Comparison of ENCODE assay signal across 8 mouse cellular contexts in genomic region chr19:25610411-25611111, GRCm38 (mm10). TPM values are rescaled to one million over a fixed set of nuclear protein-coding genes. Genes with fewer than 3 reads are reported as not detected.
DNase-seq lines count a peak whose midpoint lies in the region; ATAC-seq and TF ChIP-seq lines count a peak whose summit lies in the region.

No protein-coding gene starts in this region.

- no peaks in the 10 kb centered on the region for H3K36me3 ChIP-seq in embryonic facial prominence, embryonic 10.5 days (replicated peaks)
- no peaks in the 10 kb centered on the region for H3K36me3 ChIP-seq in hindbrain, embryonic 10.5 days
- no peaks in the 10 kb centered on the region for H3K36me3 ChIP-seq in liver, postnatal 0 days (replicated peaks; ENCODE audit: insufficient read depth, low read length)
- no peaks in the 10 kb centered on the region for H3K36me3 ChIP-seq in testis, adult 2 months (ENCODE audit: control insufficient read depth, insufficient read depth, low read length)

- no peak overlapping the region for H3K9ac ChIP-seq in liver, postnatal 0 days (replicated peaks)

- TF ChIP-seq POLR2A in testis, adult 2 months (IDR thresholded peaks at IDR 0.05; ENCODE audit: control insufficient read depth, low read depth, low read length), result no peak

- no peak for ATAC-seq in liver, postnatal 0 days
- ATAC-seq in granulocyte monocyte progenitor cell, adult 5-6 weeks (replicated peaks; ENCODE audit: poor library complexity, severe bottlenecking), result no peak

- DNase-seq in layer of hippocampus, adult 2 months (ENCODE audit: low spot score in 2 of 2), result no peak
- no peak for DNase-seq in layer of hippocampus, adult 11-12 months (ENCODE audit: low spot score)
- peak; percentile 69 for DNase-seq in embryonic facial prominence, embryonic 10.5 days (ENCODE audit: low spot score)
- peak; percentile 66 for DNase-seq in hindbrain, embryonic 10.5 days (ENCODE audit: low spot score)
- DNase-seq in liver, postnatal 0 days, result peak; percentile 26
- DNase-seq in urinary bladder, postnatal 14 days (ENCODE audit: low spot score), result no peak

- H3K9me3 ChIP-seq in embryonic facial prominence, embryonic 10.5 days, result no peaks in the 10 kb centered on the region
- no peaks in the 10 kb centered on the region for H3K9me3 ChIP-seq in hindbrain, embryonic 10.5 days
- H3K9me3 ChIP-seq in liver, postnatal 0 days (ENCODE audit: low read length), result no peaks in the 10 kb centered on the region

- H3K4me3 ChIP-seq in layer of hippocampus, adult 2 months, result peak overlapping the region; percentile 42
- peak overlapping the region; percentile 58 for H3K4me3 ChIP-seq in embryonic facial prominence, embryonic 10.5 days
- H3K4me3 ChIP-seq in hindbrain, embryonic 10.5 days, result peak overlapping the region; percentile 52
- peak overlapping the region; percentile 31 for H3K4me3 ChIP-seq in liver, postnatal 0 days (ENCODE audit: low read depth, low read length)
- peak overlapping the region; percentile 78 for H3K4me3 ChIP-seq in testis, adult 2 months (ENCODE audit: control insufficient read depth, low read depth, low read length)

- TF ChIP-seq EP300 in liver, postnatal 0 days (IDR thresholded peaks at IDR 0.05; ENCODE audit: low read depth), result no peak

- peak overlapping the region; percentile 56 for H3K4me2 ChIP-seq in liver, postnatal 0 days (ENCODE audit: low read depth, low read length)

- no peak overlapping the region for H3K27ac ChIP-seq in layer of hippocampus, adult 2 months
- peak overlapping the region; percentile 75 for H3K27ac ChIP-seq in embryonic facial prominence, embryonic 10.5 days (replicated peaks)
- H3K27ac ChIP-seq in hindbrain, embryonic 10.5 days, result peak overlapping the region; percentile 18; the same call in 1 of the 2 replicates
- H3K27ac ChIP-seq in liver, postnatal 0 days (ENCODE audit: low read depth), result no peak overlapping the region
- H3K27ac ChIP-seq in testis, adult 2 months (ENCODE audit: control insufficient read depth, insufficient read depth, low read depth, low read length), result no peak overlapping the region

- under 1% methylated on average over 67 of the region's 71 CpGs for WGBS in embryonic facial prominence, embryonic 10.5 days
- under 1% methylated on average over 66 of the region's 71 CpGs for WGBS in hindbrain, embryonic 10.5 days
- WGBS in liver, postnatal 0 days (ENCODE audit: insufficient replicate concordance), result under 1% methylated on average over 51 of the region's 71 CpGs

- no peak for TF ChIP-seq CTCF in layer of hippocampus, adult 2 months (conservative IDR thresholded peaks at IDR 0.05)
- no peak for TF ChIP-seq CTCF in liver, postnatal 0 days (IDR thresholded peaks at IDR 0.05; ENCODE audit: low read depth)
- no peak for TF ChIP-seq CTCF in testis, adult 2 months (IDR thresholded peaks at IDR 0.05; ENCODE audit: control insufficient read depth, insufficient read depth, insufficient replicate concordance, low read depth, low read length)

- peaks cover 44% of the 10 kb centered on the region for H3K4me1 ChIP-seq in embryonic facial prominence, embryonic 10.5 days
- H3K4me1 ChIP-seq in hindbrain, embryonic 10.5 days (replicated peaks), result peaks cover 36% of the 10 kb centered on the region
- peaks cover 16% of the 10 kb centered on the region for H3K4me1 ChIP-seq in liver, postnatal 0 days (ENCODE audit: insufficient read depth)
- H3K4me1 ChIP-seq in testis, adult 2 months (ENCODE audit: control insufficient read depth, insufficient read depth, low read length), result peaks cover 7% of the 10 kb centered on the region

- H3K27me3 ChIP-seq in embryonic facial prominence, embryonic 10.5 days (replicated peaks; ENCODE audit: low read depth, poor library complexity, severe bottlenecking), result peaks cover 100% of the 10 kb centered on the region
- peaks cover 100% of the 10 kb centered on the region for H3K27me3 ChIP-seq in hindbrain, embryonic 10.5 days (ENCODE audit: insufficient read depth, poor library complexity, severe bottlenecking)
- H3K27me3 ChIP-seq in liver, postnatal 0 days (ENCODE audit: insufficient read depth, low read length), result peaks cover 96% of the 10 kb centered on the region
- no peaks in the 10 kb centered on the region; the same call in 1 of the 2 replicates for H3K27me3 ChIP-seq in testis, adult 2 months (ENCODE audit: control insufficient read depth, insufficient read depth, low read length)

RNA-seq across cellular contexts. Expression of gene Dmrt3, which starts 0.5 kb away (rescaled TPM):
- total RNA-seq in layer of hippocampus, adult 2 months (2021), result 1 to 10 TPM in 1 of 2 experiments, under 1 TPM in 1; 0.79 to 1.8 TPM
- polyA plus RNA-seq in embryonic facial prominence, embryonic 10.5 days (2016; fragmentation: Nextera tagmentation; extraction: Ambion mirVana), result 1.7 and 2.1 TPM in 2 replicates
- 0.26 and 1.3 TPM in 2 replicates for polyA plus RNA-seq in hindbrain, embryonic 10.5 days (2016; fragmentation: Nextera tagmentation; extraction: Ambion mirVana)
- not detected in 2 replicates for polyA plus RNA-seq in liver, postnatal 0 days (2015; fragmentation: Nextera tagmentation; extraction: Ambion mirVana)
- 0.61 and 0.73 TPM in 2 replicates for polyA plus RNA-seq in testis, adult 2 months (2012; rRNA removed)
- not detected in 2 replicates for total RNA-seq in granulocyte monocyte progenitor cell, adult 5-6 weeks (2014; fragmentation: Nextera tagmentation)
- not detected in 2 replicates for total RNA-seq in granulocyte monocyte progenitor cell, adult 5-6 weeks (2017)

Comparison
In these comparisons a context has a peak if more than half of its experiments do, and no peak if none do; other contexts are left out.
1. DNase-seq: peak in embryonic facial prominence, embryonic 10.5 days (single experiment), hindbrain, embryonic 10.5 days (single experiment) and liver, postnatal 0 days (single experiment); none in layer of hippocampus, adult 2 months (0 of 2), layer of hippocampus, adult 11-12 months (single experiment) and urinary bladder, postnatal 14 days (single experiment).
2. H3K27ac ChIP-seq: peak in embryonic facial prominence, embryonic 10.5 days (single experiment) and hindbrain, embryonic 10.5 days (single experiment); none in layer of hippocampus, adult 2 months (single experiment), liver, postnatal 0 days (single experiment) and testis, adult 2 months (single experiment).
3. Peak in every context shown above with its lines, with median percentiles within 50 percentile points of each other: H3K4me3 ChIP-seq.